Mouse (Mus musculus) heart, embryonic 16.5 days (tissue): Measurements from ENCODE around the gene Hnrnpr. TPM values are rescaled to one million over a fixed set of nuclear protein-coding genes. Genes with fewer than 3 reads are reported as not detected.

Source experiments
- ATAC-seq: fragments of 200-750 bp; cut with Nextera tagmentation; replicated peaks from 2 replicates; pipeline ENCODE4 v1.8.0; 2017; ENCODE audit warnings: moderate number of reproducible peaks; ENCODE audit not compliant: insufficient read depth, low FRiP score; ENCODE audit errors: extremely low read depth
- H3K27ac ChIP-seq: fragments of 300-500 bp; sonication (generic); 2 replicates; pipeline ENCODE4 v1.5.1; 2014; ENCODE audit warnings: mild to moderate bottlenecking, low read length, control low read depth, moderate library complexity
- H3K27me3 ChIP-seq: fragments of 300-500 bp; sonication (generic); 2 replicates; pipeline ENCODE4 v1.6.1; 2014; ENCODE audit warnings: low read length, mixed read lengths; ENCODE audit not compliant: control insufficient read depth, insufficient read depth
- H3K36me3 ChIP-seq: fragments of 300-500 bp; sonication (generic); 2 replicates; pipeline ENCODE4 v1.6.1; 2014; ENCODE audit not compliant: control insufficient read depth, insufficient read depth
- H3K4me1 ChIP-seq: fragments of 300-500 bp; sonication (generic); 2 replicates; pipeline ENCODE4 v1.6.1; 2014; ENCODE audit warnings: low read length, mixed read lengths; ENCODE audit not compliant: control insufficient read depth, insufficient read depth
- H3K4me2 ChIP-seq: fragments of 300-500 bp; sonication (generic); 2 replicates; pipeline ENCODE4 v1.6.1; 2014; ENCODE audit warnings: low read depth, mild to moderate bottlenecking, control low read depth, low read length
- H3K4me3 ChIP-seq: fragments of 300-500 bp; sonication (generic); 2 replicates; pipeline ENCODE4 v1.5.1; 2014; ENCODE audit warnings: mild to moderate bottlenecking, control low read depth, low read length
- H3K9ac ChIP-seq: fragments of 300-500 bp; sonication (generic); 2 replicates; pipeline ENCODE4 v1.6.1; 2014; ENCODE audit warnings: low read length, control low read depth
- H3K9me3 ChIP-seq: fragments of 300-500 bp; sonication (generic); replicated peaks from 2 replicates; pipeline ENCODE4 v1.6.1; 2016; ENCODE audit warnings: low read length; ENCODE audit not compliant: control insufficient read depth
- WGBS: fragments of 180-500 bp; shearing (Covaris S2); extraction: QIAGEN DNeasy Blood & Tissue Kit; methylation state at CpG from one replicate; pipeline ENCODE4 v1.1.7; 2014; 5-methylcytosine and 5-hydroxymethylcytosine counted together
- polyA plus RNA-seq: library from polyadenylated mRNA; unstranded; fragments of >200 nt; fragmentation: Nextera tagmentation; extraction: Ambion mirVana; gene quantifications from 2 replicates; pipeline ENCODE4 v1.2.1, GENCODE M21; 2015

Hnrnpr gene
- polyA plus RNA-seq, 1 experiment from 2014 or later: 95.8 TPM

GRCm38 (mm10) chr4:136282621-136283480, 27.9 kb upstream of the Hnrnpr start:
- 42% methylated on average over 10 of the region's 10 CpGs for WGBS
- Histone ChIP-seq H3K27me3 (no peaks in the 10 kb centered on the region), H3K36me3 (peaks cover 9% of the 10 kb centered on the region), H3K4me3 (no peak overlapping the region), H3K9me3 (no peaks in the 10 kb centered on the region), H3K4me1 (peaks cover 35% of the 10 kb centered on the region), H3K9ac (peak overlapping the region; percentile 64), H3K4me2 (peak overlapping the region; percentile 29; the same call in 1 of the 2 replicates), H3K27ac (peak overlapping the region; percentile 95)
- no peak for ATAC-seq

- Histone ChIP-seq H3K27ac (peak overlapping the region; percentile 95), H3K4me2 (peak overlapping the region; percentile 93), H3K9ac (no peak overlapping the region; the same call in 1 of the 2 replicates), H3K9me3 (peaks cover 4% of the 10 kb centered on the region), H3K27me3 (no peaks in the 10 kb centered on the region), H3K4me1 (peaks cover 35% of the 10 kb centered on the region), H3K4me3 (no peak overlapping the region; the same call in 1 of the 2 replicates), H3K36me3 (peaks cover 17% of the 10 kb centered on the region)
- 38% methylated on average over 2 of the region's 2 CpGs for WGBS
- ATAC-seq: no peak
Observed at GRCm38 (mm10) chr4:136283783-136284182, 27.0 kb upstream of the Hnrnpr start.

GRCm38 (mm10) chr4:136284455-136284854, 26.3 kb upstream of the Hnrnpr start, which contains the start of gene Zfp46:
Gene Zfp46 (plus strand): TSS chr4:136284683.
- peak; percentile 16 for ATAC-seq
- Histone ChIP-seq H3K27me3 (no peaks in the 10 kb centered on the region), H3K4me1 (peaks cover 35% of the 10 kb centered on the region), H3K4me3 (peak within 1 kb of the TSS; percentile 84), H3K9me3 (peaks cover 6% of the 10 kb centered on the region), H3K4me2 (peak within 1 kb of the TSS; percentile 93), H3K36me3 (peaks cover 24% of the 10 kb centered on the region), H3K27ac (peak within 1 kb of the TSS; percentile 95), H3K9ac (peak within 1 kb of the TSS; percentile 81)
- WGBS: 12% methylated on average over 5 of the region's 5 CpGs

DNA sequence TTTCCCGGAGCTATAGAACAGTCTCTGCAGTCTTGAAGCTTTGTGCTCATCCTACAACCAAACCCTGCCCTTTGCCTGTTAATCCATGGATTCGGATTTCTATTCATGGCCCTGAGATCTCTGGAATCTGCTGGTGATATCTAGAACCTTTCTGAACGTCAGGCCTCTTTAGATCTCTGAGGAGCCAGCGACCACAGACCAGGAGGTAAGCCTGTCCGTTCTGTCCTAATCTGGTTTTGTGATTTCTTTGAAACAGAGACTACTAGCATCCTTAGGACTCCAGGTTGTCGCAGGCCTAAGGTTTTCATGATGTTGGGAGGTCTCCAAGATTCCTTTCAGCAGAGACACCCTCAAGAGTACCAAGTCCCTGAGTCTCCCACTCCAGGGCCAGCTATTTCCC, 25.9 kb upstream of the Hnrnpr start:
- Histone ChIP-seq H3K9ac (peak overlapping the region; percentile 81), H3K4me3 (peak overlapping the region; percentile 84), H3K36me3 (peaks cover 28% of the 10 kb centered on the region), H3K4me1 (peaks cover 35% of the 10 kb centered on the region), H3K27ac (peak overlapping the region; percentile 95), H3K9me3 (peaks cover 6% of the 10 kb centered on the region), H3K4me2 (peak overlapping the region; percentile 93), H3K27me3 (no peaks in the 10 kb centered on the region)
- 8% methylated on average over 6 of the region's 6 CpGs for WGBS
- no peak for ATAC-seq

GRCm38 (mm10) chr4:136285348-136285810, 25.4 kb upstream of the Hnrnpr start:
- WGBS: under 1% methylated on average over 25 of the region's 25 CpGs
- Histone ChIP-seq H3K9me3 (peaks cover 8% of the 10 kb centered on the region), H3K4me1 (peaks cover 35% of the 10 kb centered on the region), H3K4me2 (peak overlapping the region; percentile 93), H3K4me3 (peak overlapping the region; percentile 84), H3K27me3 (no peaks in the 10 kb centered on the region), H3K27ac (peak overlapping the region; percentile 95), H3K9ac (peak overlapping the region; percentile 81), H3K36me3 (peaks cover 33% of the 10 kb centered on the region)
- peak; percentile 94 for ATAC-seq

DNA sequence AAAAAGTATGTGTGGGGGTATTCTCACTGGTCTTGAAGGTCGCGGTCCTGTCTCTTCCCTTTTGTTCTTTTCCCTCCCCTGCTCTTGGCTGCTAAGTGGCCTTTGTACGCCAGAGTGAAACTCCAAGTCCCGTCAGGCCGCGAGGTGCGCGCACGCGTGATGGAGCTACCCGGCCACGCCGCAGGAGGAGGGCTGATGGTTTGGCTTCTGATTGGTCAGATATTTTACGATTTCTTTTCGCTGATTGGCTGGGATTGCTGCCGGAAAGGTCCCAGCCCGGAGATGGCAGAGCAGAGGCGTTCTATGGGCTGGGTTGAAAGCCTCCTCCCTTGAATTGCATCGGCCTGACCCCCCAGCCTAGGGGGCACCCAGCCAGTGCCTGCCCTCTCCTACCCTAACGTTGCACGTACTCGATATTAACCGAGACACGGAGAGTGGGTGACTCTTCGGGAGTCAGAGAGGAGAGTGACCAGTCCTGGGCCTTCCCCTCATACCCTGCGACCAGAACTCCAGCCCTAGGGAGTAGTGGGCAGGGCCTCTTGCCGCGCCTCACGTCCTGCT, 24.9 kb upstream of the Hnrnpr start:
- under 1% methylated on average over 29 of the region's 29 CpGs for WGBS
- Histone ChIP-seq H3K27me3 (no peaks in the 10 kb centered on the region), H3K27ac (peak overlapping the region; percentile 95), H3K4me2 (peak overlapping the region; percentile 93), H3K9ac (peak overlapping the region; percentile 82), H3K4me3 (peak overlapping the region; percentile 84), H3K36me3 (peaks cover 38% of the 10 kb centered on the region), H3K9me3 (peaks cover 8% of the 10 kb centered on the region), H3K4me1 (peaks cover 35% of the 10 kb centered on the region)
- peak; percentile 85 for ATAC-seq

DNA sequence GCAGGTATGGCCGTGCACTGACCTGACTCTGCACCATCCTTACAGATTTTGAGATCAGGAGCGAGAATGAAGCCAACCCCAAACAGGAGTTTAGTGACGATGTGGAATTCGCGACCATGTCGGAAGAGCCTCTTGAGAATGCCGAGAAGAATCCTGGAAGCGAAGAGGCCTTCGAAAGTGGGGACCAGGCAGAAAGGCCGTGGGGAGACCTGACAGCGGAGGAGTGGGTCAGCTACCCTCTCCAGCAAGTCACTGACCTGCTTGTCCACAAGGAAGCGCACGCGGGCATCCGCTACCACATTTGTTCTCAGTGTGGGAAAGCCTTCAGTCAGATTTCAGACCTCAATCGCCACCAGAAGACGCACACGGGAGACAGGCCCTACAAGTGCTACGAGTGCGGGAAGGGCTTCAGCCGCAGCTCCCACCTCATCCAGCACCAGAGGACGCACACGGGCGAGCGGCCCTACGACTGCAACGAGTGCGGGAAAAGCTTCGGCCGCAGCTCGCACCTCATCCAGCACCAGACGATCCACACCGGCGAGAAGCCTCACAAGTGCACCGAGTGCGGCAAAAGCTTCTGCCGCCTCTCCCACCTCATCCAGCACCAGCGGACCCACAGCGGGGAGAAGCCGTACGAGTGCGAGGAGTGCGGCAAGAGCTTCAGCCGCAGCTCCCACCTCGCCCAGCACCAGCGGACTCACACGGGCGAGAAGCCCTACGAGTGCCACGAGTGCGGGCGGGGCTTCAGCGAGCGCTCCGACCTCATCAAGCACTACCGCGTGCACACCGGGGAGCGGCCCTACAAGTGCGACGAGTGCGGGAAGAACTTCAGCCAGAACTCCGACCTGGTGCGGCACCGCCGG, 20.6 kb upstream of the Hnrnpr start:
- Histone ChIP-seq H3K9ac (no peak overlapping the region), H3K9me3 (peaks cover 8% of the 10 kb centered on the region), H3K4me1 (peaks cover 8% of the 10 kb centered on the region), H3K4me3 (no peak overlapping the region), H3K36me3 (peaks cover 61% of the 10 kb centered on the region), H3K27me3 (no peaks in the 10 kb centered on the region), H3K27ac (no peak overlapping the region), H3K4me2 (no peak overlapping the region)
- WGBS: 62% methylated on average over 66 of the region's 66 CpGs
- ATAC-seq: no peak

GRCm38 (mm10) chr4:136290781-136291595, 19.8 kb upstream of the Hnrnpr start:
- Histone ChIP-seq H3K4me2 (no peak overlapping the region), H3K27ac (no peak overlapping the region), H3K9me3 (peaks cover 8% of the 10 kb centered on the region), H3K27me3 (no peaks in the 10 kb centered on the region), H3K36me3 (peaks cover 64% of the 10 kb centered on the region), H3K9ac (no peak overlapping the region), H3K4me1 (peaks cover 8% of the 10 kb centered on the region), H3K4me3 (no peak overlapping the region)
- no peak for ATAC-seq
- 79% methylated on average over 39 of the region's 39 CpGs for WGBS
